Mouse (Mus musculus) hindbrain, embryonic 12.5 days (tissue): ENCODE results near the gene Pcbd2. TPM values are rescaled to one million over a fixed set of nuclear protein-coding genes. Genes with fewer than 3 reads are reported as not detected.

Experiments
- ATAC-seq: fragments of 200-750 bp; cut with Nextera tagmentation; 2 replicates; pipeline ENCODE4 v1.8.0; 2017; ENCODE audit warnings: moderate TSS enrichment; ENCODE audit not compliant: low FRiP score
- H3K27ac ChIP-seq: fragments of 300-500 bp; sonication (generic); 2 replicates; pipeline ENCODE4 v1.5.1; 2016; ENCODE audit warnings: mild to moderate bottlenecking
- H3K27me3 ChIP-seq: fragments of 300-500 bp; sonication (generic); 2 replicates; pipeline ENCODE4 v1.6.1; 2016; ENCODE audit warnings: mild to moderate bottlenecking
- H3K36me3 ChIP-seq: fragments of 300-500 bp; sonication (generic); 2 replicates; pipeline ENCODE4 v1.6.1; 2016; ENCODE audit warnings: mild to moderate bottlenecking
- H3K4me1 ChIP-seq: fragments of 300-500 bp; sonication (generic); 2 replicates; pipeline ENCODE4 v1.6.1; 2016
- H3K4me2 ChIP-seq: fragments of 300-500 bp; sonication (generic); replicated peaks from 2 replicates; pipeline ENCODE4 v1.6.1; 2016; ENCODE audit warnings: mild to moderate bottlenecking
- H3K4me3 ChIP-seq: fragments of 300-500 bp; sonication (generic); 2 replicates; pipeline ENCODE4 v1.5.1; 2016; ENCODE audit warnings: mild to moderate bottlenecking
- H3K9ac ChIP-seq: fragments of 300-500 bp; sonication (generic); 2 replicates; pipeline ENCODE4 v1.6.1; 2016; ENCODE audit warnings: mild to moderate bottlenecking, moderate library complexity
- H3K9me3 ChIP-seq: fragments of 300-500 bp; sonication (generic); replicated peaks from 2 replicates; pipeline ENCODE4 v1.6.1; 2016; ENCODE audit warnings: mild to moderate bottlenecking
- WGBS: fragments of 180-500 bp; shearing (Covaris S2); methylation state at CpG from one replicate; pipeline ENCODE4 v1.1.7; 2016; 5-methylcytosine and 5-hydroxymethylcytosine counted together
- polyA plus RNA-seq: library from polyadenylated mRNA; unstranded; fragments of >200 nt; fragmentation: Nextera tagmentation; extraction: Ambion mirVana; gene quantifications from 2 replicates; pipeline ENCODE4 v1.2.1, GENCODE M21; 2016

Gene Pcbd2
- polyA plus RNA-seq, 1 experiment from 2014 or later, result 34.1 TPM

DNA sequence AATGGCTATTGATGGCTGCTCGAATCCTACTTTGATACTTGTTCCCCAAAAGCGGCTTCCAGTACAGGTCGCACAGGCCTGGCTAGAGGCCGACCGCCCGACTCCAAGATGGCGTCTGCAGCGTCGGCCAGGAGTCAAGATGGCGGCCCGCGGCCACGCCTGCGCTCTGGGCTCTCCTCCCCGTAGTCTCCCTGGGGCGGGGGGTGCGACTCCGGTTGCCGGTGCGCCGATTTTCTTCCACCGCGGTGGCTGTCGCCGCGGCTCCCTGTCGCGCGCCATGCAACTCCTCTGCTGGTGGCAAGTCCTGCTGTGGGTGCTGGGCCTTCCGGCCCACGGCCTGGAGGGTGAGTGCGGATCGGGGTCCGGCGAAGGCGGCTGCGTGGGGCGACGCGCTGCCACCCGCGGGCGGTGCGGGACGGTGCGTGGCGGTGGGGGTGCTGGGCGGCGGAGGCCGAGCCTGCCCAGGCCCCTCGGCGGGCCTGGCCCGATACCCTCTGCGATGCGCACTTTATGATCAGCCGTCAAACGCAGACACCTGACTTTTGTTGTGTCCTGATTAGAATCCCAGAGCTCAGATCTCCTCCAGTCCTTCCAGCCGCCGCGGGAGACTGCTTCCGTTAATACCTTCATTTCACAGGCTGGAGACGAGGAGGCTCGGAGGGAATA is 12.5 kb upstream of the Pcbd2 start, which contains the start of gene Txndc15:
Gene Txndc15 (plus strand): TSS at position 150 of the 666 bp plus-strand sequence.
- H3K4me3 ChIP-seq, result peak within 1 kb of the TSS; percentile 95
- ATAC-seq, result peak; percentile 96
- no peaks in the 10 kb centered on the region for H3K27me3 ChIP-seq
- no peaks in the 10 kb centered on the region for H3K9me3 ChIP-seq
- peak within 1 kb of the TSS; percentile 94 for H3K27ac ChIP-seq
- peak within 1 kb of the TSS; percentile 95 for H3K9ac ChIP-seq
- H3K4me2 ChIP-seq, result peak within 1 kb of the TSS; percentile 64
- peaks cover 21% of the 10 kb centered on the region for H3K36me3 ChIP-seq
- peaks cover 15% of the 10 kb centered on the region for H3K4me1 ChIP-seq
- under 1% methylated on average over 63 of the region's 63 CpGs for WGBS

- ATAC-seq, result 0 out of 2 replicates have a peak, but pooled peaks have one; percentile 18
- peak overlapping the region; percentile 94 for H3K27ac ChIP-seq
- H3K36me3 ChIP-seq, result peaks cover 26% of the 10 kb centered on the region
- peaks cover 15% of the 10 kb centered on the region for H3K4me1 ChIP-seq
- H3K4me2 ChIP-seq, result peak overlapping the region; percentile 64
- H3K9ac ChIP-seq, result peak overlapping the region; percentile 95
- H3K27me3 ChIP-seq, result no peaks in the 10 kb centered on the region
- 13% methylated on average over 5 of the region's 5 CpGs for WGBS
- H3K9me3 ChIP-seq, result no peaks in the 10 kb centered on the region
- peak overlapping the region; percentile 95 for H3K4me3 ChIP-seq
Measured at GRCm38 (mm10) chr13:55715167-55715512, 12.0 kb upstream of the Pcbd2 start.

GRCm38 (mm10) chr13:55715908-55716510 is 11.2 kb upstream of the Pcbd2 start:
- Histone ChIP-seq H3K4me3 (no peak overlapping the region), H3K4me1 (peaks cover 15% of the 10 kb centered on the region), H3K9ac (no peak overlapping the region), H3K9me3 (no peaks in the 10 kb centered on the region), H3K27ac (no peak overlapping the region), H3K4me2 (peak overlapping the region; percentile 64), H3K36me3 (peaks cover 32% of the 10 kb centered on the region), H3K27me3 (no peaks in the 10 kb centered on the region)
- no peak for ATAC-seq
- 89% methylated on average over 7 of the region's 7 CpGs for WGBS

DNA sequence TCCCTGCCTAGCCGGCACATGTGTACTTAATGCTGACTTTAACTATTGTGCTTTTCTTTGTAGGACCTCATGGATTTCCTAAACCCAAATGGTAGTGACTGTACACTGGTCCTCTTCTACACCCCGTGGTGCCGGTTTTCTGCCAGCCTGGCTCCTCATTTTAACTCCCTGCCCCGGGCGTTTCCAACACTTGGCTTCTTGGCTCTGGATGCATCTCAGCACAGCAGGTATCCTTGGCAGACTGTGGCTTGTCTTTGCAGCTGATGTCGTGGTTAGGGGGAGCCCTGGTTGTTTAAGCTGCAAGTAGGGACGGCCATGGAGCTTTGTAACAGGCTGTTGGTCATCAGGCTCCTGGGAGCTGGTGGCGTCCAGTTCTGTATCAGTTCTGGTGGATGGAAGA is 5.7 kb upstream of the Pcbd2 start:
- 72% methylated on average over 8 of the region's 8 CpGs for WGBS
- no peak overlapping the region for H3K4me3 ChIP-seq
- no peaks in the 10 kb centered on the region for H3K9me3 ChIP-seq
- no peak overlapping the region for H3K27ac ChIP-seq
- H3K4me2 ChIP-seq, result no peak overlapping the region
- H3K4me1 ChIP-seq, result peaks cover 7% of the 10 kb centered on the region
- no peak overlapping the region for H3K9ac ChIP-seq
- H3K36me3 ChIP-seq, result peaks cover 57% of the 10 kb centered on the region
- no peak for ATAC-seq
- H3K27me3 ChIP-seq, result no peaks in the 10 kb centered on the region

DNA sequence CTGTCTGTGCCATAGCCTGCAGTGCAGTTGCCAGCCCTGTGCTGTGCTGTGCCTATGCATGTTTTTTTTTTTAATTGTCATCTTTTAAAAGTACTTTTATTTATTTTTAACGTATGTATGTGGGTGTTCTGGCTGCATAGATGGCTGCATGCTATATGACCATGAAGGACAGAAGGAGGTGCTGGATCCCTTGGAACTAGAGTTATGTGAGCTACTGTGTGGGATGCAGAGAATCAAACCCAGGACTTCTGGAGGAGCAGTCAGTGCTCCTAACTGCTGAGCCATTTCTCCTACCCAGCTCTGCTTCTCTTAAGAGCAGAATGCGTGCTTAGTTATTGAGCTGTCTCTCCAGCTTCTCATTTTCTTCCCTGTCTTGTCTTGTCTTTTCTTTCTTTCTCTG is 5.2 kb upstream of the Pcbd2 start:
- no peaks in the 10 kb centered on the region for H3K27me3 ChIP-seq
- no peak overlapping the region for H3K27ac ChIP-seq
- peaks cover 2% of the 10 kb centered on the region for H3K4me1 ChIP-seq
- no peak overlapping the region for H3K4me3 ChIP-seq
- no peak overlapping the region for H3K9ac ChIP-seq
- WGBS, result 92% methylated on average over 2 of the region's 2 CpGs
- H3K36me3 ChIP-seq, result peaks cover 57% of the 10 kb centered on the region
- H3K9me3 ChIP-seq, result no peaks in the 10 kb centered on the region
- no peak for ATAC-seq
- H3K4me2 ChIP-seq, result no peak overlapping the region

DNA sequence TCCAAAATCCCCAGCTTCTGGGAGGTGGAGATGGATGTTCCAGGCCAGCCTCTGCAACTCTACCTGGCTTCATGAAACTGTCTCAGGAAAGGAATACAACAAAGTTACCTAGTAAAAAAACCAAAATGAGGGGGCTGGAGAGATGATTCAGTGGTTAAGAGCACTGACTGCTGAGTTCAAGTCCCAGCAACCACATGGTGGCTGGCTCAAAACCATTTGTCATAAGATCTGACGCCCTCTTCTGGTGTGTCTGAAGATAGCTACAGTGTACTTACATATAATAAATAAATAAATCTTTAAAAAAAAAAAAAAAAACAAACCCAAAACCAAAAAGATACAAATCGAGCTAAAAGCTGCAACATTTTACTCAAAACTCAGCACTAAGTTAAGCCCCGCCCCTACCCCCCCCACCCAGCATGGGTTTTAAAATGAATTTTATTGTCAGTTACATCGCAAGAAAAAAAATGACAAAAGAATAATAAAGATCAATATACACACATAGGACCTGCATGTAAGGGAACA is 509 bp upstream of the Pcbd2 start:
- peak overlapping the region; percentile 59 for H3K4me3 ChIP-seq
- 6% methylated on average over 4 of the region's 4 CpGs for WGBS
- no peaks in the 10 kb centered on the region for H3K9me3 ChIP-seq
- no peaks in the 10 kb centered on the region for H3K4me1 ChIP-seq
- ATAC-seq, result no peak
- H3K4me2 ChIP-seq, result peak overlapping the region; percentile 63
- peak overlapping the region; percentile 75 for H3K9ac ChIP-seq
- peaks cover 19% of the 10 kb centered on the region for H3K36me3 ChIP-seq
- no peaks in the 10 kb centered on the region for H3K27me3 ChIP-seq
- H3K27ac ChIP-seq, result peak overlapping the region; percentile 96

GRCm38 (mm10) chr13:55727839-55728238 is 671 bp downstream of the Pcbd2 start:
- peak overlapping the region; percentile 59 for H3K4me3 ChIP-seq
- no peaks in the 10 kb centered on the region for H3K9me3 ChIP-seq
- peak overlapping the region; percentile 63 for H3K4me2 ChIP-seq
- H3K9ac ChIP-seq, result peak overlapping the region; percentile 75; the same call in 1 of the 2 replicates
- WGBS, result 5% methylated on average over 19 of the region's 19 CpGs
- no peaks in the 10 kb centered on the region for H3K4me1 ChIP-seq
- H3K27me3 ChIP-seq, result no peaks in the 10 kb centered on the region
- H3K27ac ChIP-seq, result peak overlapping the region; percentile 96
- peak; percentile 78 for ATAC-seq
- peaks cover 14% of the 10 kb centered on the region for H3K36me3 ChIP-seq

DNA sequence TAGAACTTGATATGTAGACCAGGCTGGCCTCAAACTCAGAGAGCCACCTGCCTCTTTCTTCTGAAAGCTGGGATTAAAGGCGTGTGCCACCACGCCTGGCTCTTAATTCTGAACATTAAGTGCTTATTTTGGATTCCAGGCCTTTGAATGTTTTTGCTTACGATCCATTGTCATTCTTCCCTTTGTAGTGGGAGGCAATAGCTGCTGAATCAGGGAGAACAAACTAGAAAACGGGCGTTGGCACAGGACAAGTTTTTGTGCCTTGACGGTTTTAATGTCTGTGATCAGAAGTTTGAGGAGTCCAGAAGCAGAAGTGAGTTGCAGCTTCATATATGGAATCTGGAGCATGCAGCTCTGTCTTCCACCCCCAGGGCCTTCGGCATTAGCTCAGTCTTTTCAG is 3.5 kb downstream of the Pcbd2 start:
- H3K9me3 ChIP-seq, result no peaks in the 10 kb centered on the region
- no peaks in the 10 kb centered on the region for H3K27me3 ChIP-seq
- no peaks in the 10 kb centered on the region for H3K4me1 ChIP-seq
- no peaks in the 10 kb centered on the region for H3K36me3 ChIP-seq
- no peak overlapping the region for H3K4me3 ChIP-seq
- ATAC-seq, result no peak
- no peak overlapping the region for H3K27ac ChIP-seq
- no peak overlapping the region for H3K4me2 ChIP-seq
- no peak overlapping the region for H3K9ac ChIP-seq
- 90% methylated on average over 7 of the region's 7 CpGs for WGBS

DNA sequence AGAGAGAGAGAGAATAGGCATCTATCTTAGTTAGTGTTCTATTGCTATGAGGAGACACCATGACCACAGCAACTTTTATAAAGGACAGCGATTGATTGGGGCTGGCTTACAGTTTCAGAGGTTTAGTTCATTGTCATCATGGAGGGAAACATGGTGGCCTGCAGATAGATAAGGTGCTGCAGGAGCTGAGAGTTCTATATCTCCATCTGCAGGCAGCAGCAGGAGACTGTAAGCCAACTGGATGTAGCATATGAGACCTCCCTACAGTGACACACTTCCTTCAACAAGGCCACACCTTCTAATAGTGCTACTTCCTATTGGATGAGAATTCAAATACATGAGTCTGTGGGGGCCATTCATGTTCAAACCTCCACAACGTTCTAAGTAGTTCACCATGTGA is 5.0 kb downstream of the Pcbd2 start:
- Histone ChIP-seq H3K4me1 (no peaks in the 10 kb centered on the region), H3K9me3 (no peaks in the 10 kb centered on the region), H3K4me2 (no peak overlapping the region), H3K9ac (no peak overlapping the region), H3K36me3 (no peaks in the 10 kb centered on the region), H3K27ac (no peak overlapping the region), H3K27me3 (no peaks in the 10 kb centered on the region), H3K4me3 (no peak overlapping the region)
- 87% methylated on average over 2 of the region's 2 CpGs for WGBS
- no peak for ATAC-seq

DNA sequence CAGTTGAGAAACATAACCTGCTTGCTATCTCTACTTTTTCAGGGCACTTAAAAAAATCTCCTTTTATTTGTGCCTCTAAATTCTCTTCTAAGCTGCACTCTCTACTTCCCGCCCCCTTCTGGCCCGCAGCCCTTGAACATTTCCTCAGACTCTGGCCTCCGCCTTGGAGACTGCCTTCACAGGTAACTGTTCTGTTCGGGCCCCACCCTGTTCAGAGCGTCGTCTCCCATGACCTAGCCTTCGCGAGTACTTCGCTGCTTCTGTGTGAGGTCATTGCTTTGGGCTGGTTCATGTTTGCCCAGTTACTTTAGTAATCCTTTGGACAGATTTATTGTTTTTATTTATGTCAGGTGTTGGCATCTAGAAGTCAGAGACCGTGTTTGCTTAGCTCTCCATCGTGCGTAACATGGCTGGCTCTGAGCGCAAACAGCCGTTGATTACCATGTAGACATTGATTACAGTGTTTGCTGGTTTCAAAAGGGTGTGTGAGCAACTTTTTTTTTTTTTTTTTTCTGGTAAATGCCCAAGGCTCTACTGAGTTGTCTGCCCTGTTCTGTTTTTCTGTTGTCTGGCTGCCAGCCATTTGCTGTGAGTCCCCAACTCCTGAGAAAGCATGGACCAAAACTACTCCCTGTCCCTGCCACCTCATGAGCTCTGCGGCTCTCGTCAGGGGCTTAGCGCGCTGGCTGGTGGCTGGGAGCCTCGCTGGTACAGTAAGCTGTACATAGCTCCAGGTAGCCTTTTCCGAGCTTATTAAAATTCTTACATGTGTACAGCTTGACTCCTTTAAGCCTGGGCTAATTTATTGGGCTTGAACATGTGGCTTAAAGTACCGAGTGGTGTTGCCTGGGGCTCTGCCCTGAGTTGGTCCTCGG is 6.7 kb downstream of the Pcbd2 start:
- no peak overlapping the region for H3K27ac ChIP-seq
- no peak for ATAC-seq
- H3K36me3 ChIP-seq, result no peaks in the 10 kb centered on the region
- no peaks in the 10 kb centered on the region for H3K4me1 ChIP-seq
- H3K9ac ChIP-seq, result no peak overlapping the region
- H3K9me3 ChIP-seq, result no peaks in the 10 kb centered on the region
- no peak overlapping the region for H3K4me3 ChIP-seq
- no peak overlapping the region for H3K4me2 ChIP-seq
- 88% methylated on average over 22 of the region's 22 CpGs for WGBS
- H3K27me3 ChIP-seq, result no peaks in the 10 kb centered on the region

GRCm38 (mm10) chr13:55737885-55738284 is 10.7 kb downstream of the Pcbd2 start:
- Histone ChIP-seq H3K27ac (no peak overlapping the region), H3K9me3 (no peaks in the 10 kb centered on the region), H3K27me3 (no peaks in the 10 kb centered on the region), H3K9ac (no peak overlapping the region), H3K4me1 (no peaks in the 10 kb centered on the region), H3K4me3 (no peak overlapping the region), H3K36me3 (no peaks in the 10 kb centered on the region), H3K4me2 (no peak overlapping the region)
- no peak for ATAC-seq
- WGBS, result 92% methylated on average over 8 of the region's 8 CpGs

GRCm38 (mm10) chr13:55742306-55742705 is 15.1 kb downstream of the Pcbd2 start:
- no peaks in the 10 kb centered on the region for H3K9me3 ChIP-seq
- no peaks in the 10 kb centered on the region for H3K4me1 ChIP-seq
- no peaks in the 10 kb centered on the region for H3K27me3 ChIP-seq
- ATAC-seq, result no peak
- no peak overlapping the region for H3K9ac ChIP-seq
- no peak overlapping the region for H3K27ac ChIP-seq
- H3K36me3 ChIP-seq, result no peaks in the 10 kb centered on the region
- 70% methylated on average over 8 of the region's 8 CpGs for WGBS
- no peak overlapping the region for H3K4me2 ChIP-seq
- no peak overlapping the region for H3K4me3 ChIP-seq
